Comparison of ENCODE assay signal across 25 mouse cellular contexts in genomic region chr1:77365850-77366249, GRCm38 (mm10).
"Had no signal": no experiment of that assay in that cellular context is flagged by ENCODE, and none has a peak within 500 bp of the region (broad histone marks: within the 10 kb centered on the region; RNA-seq: fewer than 3 reads in every experiment).

No protein-coding gene starts in this region.

- H3K27me3 ChIP-seq: embryonic facial prominence, embryonic 12.5 days; embryonic facial prominence, embryonic 13.5 days; embryonic facial prominence, embryonic 15.5 days; forebrain, embryonic 12.5 days; forebrain, embryonic 13.5 days; forebrain, embryonic 15.5 days had no signal

- DNase-seq: cerebellum, adult 9-10 months; cerebellum, adult 9-11 months; cerebellum, postnatal 10 days; cerebellum, postnatal 14 days; cerebellum, postnatal 25 days; cerebellum, postnatal 36 days; embryo, embryonic 11 days; forebrain, postnatal 0 days; gastrocnemius, adult 2 months; gastrocnemius, postnatal 10 days; gastrocnemius, postnatal 14 days; gastrocnemius, postnatal 25 days; gastrocnemius, postnatal 36 days; heart, adult 11 months; heart, adult 18-20 months; heart, adult 2 months had no signal

- H3K9ac ChIP-seq: embryonic facial prominence, embryonic 12.5 days; embryonic facial prominence, embryonic 13.5 days; embryonic facial prominence, embryonic 15.5 days; forebrain, embryonic 12.5 days; forebrain, embryonic 13.5 days; forebrain, embryonic 15.5 days; forebrain, postnatal 0 days had no signal

- H3K4me3 ChIP-seq: embryonic facial prominence, embryonic 10.5 days; embryonic facial prominence, embryonic 12.5 days; embryonic facial prominence, embryonic 13.5 days; embryonic facial prominence, embryonic 15.5 days; erythroblast, embryonic 14.5 days; forebrain, embryonic 10.5 days; forebrain, embryonic 12.5 days; forebrain, embryonic 13.5 days; forebrain, embryonic 15.5 days; gastrocnemius, adult 2 months; heart, adult 2 months had no signal

- H3K4me2 ChIP-seq: embryonic facial prominence, embryonic 12.5 days; embryonic facial prominence, embryonic 13.5 days; embryonic facial prominence, embryonic 15.5 days; forebrain, embryonic 12.5 days; forebrain, embryonic 13.5 days; forebrain, embryonic 15.5 days had no signal

- H3K4me1 ChIP-seq: embryonic facial prominence, embryonic 15.5 days had no signal

- H3K27ac ChIP-seq: embryonic facial prominence, embryonic 10.5 days; embryonic facial prominence, embryonic 12.5 days; embryonic facial prominence, embryonic 13.5 days; embryonic facial prominence, embryonic 15.5 days; forebrain, embryonic 10.5 days; forebrain, embryonic 12.5 days; forebrain, embryonic 13.5 days; forebrain, embryonic 15.5 days; gastrocnemius, adult 2 months; heart, adult 2 months had no signal

- H3K9me3 ChIP-seq: embryonic facial prominence, embryonic 10.5 days; embryonic facial prominence, embryonic 12.5 days; embryonic facial prominence, embryonic 13.5 days; embryonic facial prominence, embryonic 15.5 days; forebrain, embryonic 10.5 days; forebrain, embryonic 12.5 days; forebrain, embryonic 13.5 days; forebrain, embryonic 15.5 days had no signal
